Mouse (Mus musculus) right cerebral cortex, adult 2 months (tissue): ENCODE results near the gene Patl2.

Source experiments
- DNase-seq, 2 experiments: peaks; one replicate each; pipeline ENCODE4 v3.0.0; 2021 to 2022; ENCODE audit warnings: low spot score in 2 of 2

Patl2 gene

DNA sequence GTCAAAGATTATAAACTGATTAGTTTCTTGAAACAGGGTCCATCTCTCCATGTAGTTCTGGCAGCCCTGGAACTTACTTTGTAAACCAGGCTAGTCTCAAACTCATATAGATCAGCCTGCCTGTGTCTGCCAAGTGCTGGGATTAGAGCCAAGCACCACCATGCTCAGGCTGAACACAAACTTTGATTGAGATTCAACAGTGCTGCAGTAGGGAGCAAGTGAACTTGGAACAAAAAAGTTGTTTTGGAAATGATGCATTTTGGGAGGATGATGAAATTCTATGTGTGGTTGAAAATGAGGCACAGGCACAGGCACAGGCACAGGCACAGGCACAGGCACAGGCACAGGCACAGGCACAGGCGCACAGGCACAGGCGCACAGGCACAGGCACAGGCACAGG lies 13.8 kb downstream of the Patl2 start:
- peak in 1 of 2 experiments; percentile 16 for DNase-seq

DNA sequence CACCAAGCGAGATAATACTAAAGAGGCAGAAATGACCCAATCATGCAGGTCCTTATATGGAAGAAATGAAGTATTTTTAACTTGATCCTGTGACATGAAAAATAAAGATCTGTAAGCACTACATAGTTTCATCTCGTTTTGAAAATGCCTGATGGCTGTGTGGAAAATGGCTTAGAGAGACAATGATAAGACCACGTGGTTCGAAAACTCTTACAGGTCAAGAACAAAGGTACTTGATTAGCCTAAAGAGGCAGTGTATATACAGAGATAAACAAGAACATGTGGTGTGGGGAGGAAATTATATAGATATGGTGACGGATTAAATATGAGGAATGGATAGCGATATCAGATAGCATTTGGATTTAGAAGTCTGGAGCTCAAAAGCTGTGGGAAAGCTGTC lies 14.7 kb downstream of the Patl2 start:
- DNase-seq = no peak

DNA sequence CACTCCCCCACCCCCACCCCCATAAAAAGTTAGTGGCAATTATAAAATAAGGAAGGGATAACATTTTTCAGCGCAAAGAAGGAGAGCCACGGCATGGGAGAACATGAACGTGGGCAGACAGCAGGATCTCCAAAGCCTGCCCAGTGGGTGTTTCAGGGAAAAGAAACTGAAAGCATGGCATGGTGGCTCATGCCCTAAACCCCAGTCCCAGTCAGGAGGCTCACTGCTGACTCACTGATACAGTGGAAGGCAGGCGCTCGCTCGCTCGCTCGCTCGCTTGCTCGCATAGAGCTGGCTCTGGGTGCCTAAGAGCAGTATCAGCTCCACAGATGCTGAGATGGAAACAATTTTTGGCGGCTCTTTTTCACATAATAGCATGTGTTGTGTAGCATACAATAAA lies 21.7 kb downstream of the Patl2 start:
- DNase-seq = peak in 1 of 2 experiments; percentile 31

DNA sequence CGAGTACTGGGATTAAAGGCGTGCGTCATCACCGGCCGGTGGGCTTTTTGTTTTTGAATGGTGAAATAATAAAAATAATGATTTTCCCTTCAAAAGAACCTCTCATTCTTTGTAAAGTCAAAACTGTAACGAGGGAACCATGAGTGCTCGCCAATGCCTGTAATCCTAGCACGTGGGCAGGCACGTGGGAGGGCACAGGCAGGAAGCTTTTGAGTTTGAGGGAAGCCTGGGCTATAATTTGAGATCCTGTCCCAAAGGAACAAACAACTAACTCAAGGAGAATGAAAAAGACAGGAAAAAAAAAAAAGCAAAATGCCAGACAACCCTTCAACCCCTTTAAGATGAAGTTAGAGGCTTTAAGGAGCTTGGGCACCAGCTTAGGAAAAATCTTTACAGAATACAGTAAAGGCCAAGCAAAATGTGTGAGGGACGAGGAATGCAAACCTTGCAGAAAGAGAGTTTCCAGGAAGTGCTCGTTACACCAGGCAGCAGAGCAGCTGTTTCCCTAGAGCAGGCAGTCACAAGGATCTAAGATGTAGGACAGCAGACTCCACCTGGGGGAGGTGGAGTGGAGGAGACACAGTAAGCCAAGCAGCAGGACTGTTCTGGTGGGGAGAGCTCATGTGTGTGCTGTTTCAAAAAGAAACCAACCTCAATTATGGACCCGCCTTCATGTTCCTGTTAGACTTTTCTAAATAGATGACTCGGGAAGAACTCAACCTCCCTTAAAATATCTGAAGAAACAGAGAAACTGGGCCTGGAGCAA lies 22.4 kb downstream of the Patl2 start:
- DNase-seq = peak; percentile 29 to 44

DNA sequence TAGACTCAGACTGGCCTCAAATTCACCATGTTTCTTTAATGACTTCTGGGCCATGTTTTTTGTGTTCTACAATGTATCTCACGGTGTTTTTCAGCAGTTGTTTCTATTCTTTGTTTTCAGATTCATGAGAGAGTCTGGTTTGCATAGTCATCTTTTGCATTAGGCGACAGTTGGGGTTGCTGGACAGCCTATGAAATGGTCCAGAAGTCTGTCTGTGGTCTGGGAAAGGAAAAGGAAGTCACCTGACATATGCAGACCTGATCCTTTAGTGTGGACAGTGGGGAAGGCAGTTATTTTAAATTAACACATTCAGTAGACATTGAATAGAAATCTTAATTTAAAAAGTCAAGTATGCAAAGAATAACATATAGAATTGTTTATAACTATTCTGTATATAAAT lies 23.5 kb downstream of the Patl2 start:
- DNase-seq = no peak

DNA sequence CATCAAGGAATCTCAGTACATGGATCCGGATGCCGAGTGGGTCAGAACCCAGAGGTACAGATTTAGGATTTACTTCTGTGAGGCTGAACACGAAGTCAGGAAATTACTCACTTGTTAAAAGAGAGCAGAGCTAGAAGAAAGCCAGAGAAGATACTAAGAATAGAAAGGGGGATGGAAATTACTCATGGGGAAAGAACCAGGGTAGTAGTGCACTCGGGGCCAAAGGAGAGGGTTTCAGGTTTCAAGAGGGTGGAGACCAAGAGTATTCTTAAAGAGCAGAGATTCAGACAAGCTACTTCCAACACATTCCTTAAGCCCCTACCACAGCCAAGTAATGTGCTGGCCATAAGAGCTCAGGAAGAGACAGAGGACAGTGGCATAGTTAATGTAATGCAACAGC lies 24.4 kb downstream of the Patl2 start:
- no peak for DNase-seq

DNA sequence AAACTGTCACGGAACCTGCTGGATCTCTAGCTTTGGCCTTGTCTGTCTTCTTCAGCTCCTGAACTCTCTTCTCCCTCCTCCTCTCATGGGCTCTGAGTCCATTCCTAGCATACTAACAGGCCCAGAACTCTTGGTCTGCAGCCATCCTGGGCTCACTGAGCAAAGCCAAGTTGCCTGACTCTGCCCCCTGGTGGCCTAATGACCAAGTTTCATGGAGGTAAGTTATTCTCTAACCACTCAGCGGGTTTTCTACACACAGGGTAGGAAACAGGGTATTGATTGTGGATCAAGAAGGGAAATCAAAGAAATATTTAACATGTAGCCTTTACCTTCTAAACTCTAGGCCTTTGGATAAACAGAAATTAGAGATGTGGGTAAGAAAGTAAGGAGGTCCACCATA lies 25.3 kb downstream of the Patl2 start, which contains the start of gene Trim69:
Gene Trim69 (plus strand): TSS at position 21 of the 400 bp plus-strand sequence.
- DNase-seq = peak; percentile 77 to 79

DNA sequence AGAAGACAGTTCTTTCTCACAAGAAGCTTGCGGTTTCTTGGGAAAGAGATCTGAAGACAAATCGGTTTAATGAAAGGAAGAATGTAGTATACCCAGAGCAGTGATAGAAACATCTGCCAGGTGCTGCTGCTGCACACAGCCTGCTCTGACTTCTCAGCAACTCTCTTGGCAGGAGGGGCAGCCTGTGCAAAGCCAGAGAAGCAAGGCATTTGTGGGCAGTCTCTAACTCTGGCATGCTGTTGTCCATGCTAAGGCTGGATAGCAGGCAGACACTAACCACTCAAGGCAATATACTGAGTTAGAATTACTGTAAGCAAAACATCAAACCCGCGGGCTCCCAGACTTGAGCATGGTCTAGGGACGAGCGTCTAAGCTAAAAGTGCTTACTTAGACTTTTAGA lies 26.3 kb downstream of the Patl2 start:
- DNase-seq = no peak

DNA sequence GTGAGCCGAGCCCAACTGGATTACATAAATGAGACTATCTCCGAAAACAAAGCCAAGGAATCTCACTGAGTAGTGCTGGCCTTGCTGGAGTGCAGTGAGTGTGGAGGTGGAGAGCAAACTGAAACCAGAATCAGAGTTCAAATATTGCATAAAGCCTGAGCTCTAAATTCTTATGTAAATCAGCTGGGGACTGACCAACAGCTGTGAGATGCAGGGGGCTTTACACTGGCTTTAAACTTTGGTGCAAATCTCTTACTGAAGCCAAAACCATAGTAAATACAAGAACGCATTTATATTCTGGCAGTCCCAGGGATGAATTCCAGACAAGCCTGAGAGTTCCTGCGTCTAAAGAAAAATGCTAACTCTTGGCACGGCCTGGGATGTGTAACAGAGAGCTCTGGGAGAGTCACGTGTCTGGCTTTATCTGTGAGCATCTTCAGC lies 27.6 kb downstream of the Patl2 start:
- DNase-seq = no peak

DNA sequence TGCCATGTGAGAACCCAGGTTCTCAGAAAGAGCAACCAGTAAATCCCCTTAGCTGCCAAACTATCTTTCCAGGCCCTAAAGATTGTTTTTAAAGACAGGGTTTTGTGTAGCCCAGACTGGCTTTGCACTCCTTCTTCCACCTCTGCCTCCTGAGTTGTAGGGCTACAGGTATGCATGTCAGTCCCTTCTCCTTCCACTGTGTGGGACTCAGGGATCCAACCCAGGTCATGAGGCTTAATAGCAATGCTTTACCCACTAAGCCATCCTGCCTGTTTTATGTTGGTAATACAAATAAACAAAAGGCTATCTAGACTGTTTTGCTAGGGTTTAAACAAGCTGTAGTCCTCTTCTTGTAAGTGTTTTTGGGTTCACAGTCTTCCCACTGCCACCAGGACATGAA lies 28.4 kb downstream of the Patl2 start:
- DNase-seq = no peak

DNA sequence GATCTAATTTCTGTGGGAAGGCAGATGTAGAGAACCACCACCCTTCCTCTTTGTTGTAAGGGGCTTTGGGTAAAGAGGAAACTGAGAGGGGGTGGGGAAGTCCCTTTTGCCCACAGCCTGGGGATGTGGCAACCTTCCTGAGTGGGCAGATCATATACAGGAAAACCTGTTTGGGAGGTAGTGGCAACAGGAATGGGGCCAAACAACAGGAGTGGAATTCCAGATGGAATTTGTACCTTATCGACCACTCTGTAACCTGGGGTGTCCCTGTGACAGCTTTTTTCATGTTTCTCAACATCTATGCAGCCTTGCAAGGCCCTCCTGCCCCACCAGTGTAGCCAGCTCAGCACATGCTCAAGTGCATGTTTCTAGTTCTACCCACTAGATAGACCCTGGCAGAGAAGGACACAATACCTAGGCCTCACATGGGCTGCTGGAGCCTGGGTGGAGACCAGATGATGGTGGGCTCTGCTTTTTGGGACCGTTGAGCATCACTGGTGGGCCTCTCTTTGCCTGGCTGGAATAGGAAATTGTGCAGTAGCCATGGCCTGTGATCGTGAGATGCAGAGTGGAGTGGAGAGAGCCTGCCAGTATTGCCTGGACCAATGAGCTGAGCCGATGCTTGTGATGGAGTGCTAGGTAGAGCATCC lies 29.8 kb downstream of the Patl2 start:
- DNase-seq = no peak

DNA sequence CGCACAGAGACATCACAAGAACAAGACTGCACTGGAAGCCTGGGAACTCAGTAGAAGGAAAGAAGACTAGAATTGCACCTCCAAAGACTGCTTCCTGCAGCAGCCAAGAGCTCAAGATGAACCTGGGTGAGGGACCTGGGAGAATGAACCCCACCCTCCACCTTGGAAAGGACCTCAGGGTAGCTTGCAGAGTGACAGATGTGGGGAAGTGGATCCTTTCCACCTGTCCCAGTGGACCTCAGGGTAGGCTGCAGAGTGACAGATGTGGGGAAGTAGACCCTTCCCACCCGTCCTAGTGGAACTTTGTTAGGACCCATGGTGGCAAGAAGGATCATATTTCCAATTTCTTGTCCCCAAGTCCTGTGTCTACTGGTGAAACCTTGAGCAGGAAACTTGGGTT lies 30.7 kb downstream of the Patl2 start:
- DNase-seq = no peak

DNA sequence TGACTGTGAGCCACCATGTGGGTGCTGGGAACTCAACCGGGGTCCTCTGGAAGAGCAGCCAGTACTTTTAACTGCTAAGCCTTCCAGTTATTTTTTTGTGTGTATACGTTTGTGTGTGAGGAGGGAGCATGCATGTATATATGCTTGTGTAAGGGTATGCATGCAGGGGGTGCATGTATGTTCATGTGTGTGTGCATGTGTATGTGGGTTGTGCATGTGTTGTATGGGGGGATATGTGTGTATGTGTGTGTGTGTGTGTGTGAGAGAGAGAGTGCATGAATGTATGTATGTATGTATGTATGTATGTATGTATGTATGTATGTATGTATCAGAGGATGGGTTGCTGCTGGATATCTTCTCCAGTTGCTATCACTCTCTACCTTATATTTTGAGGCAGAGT lies 31.5 kb downstream of the Patl2 start:
- no peak for DNase-seq

DNA sequence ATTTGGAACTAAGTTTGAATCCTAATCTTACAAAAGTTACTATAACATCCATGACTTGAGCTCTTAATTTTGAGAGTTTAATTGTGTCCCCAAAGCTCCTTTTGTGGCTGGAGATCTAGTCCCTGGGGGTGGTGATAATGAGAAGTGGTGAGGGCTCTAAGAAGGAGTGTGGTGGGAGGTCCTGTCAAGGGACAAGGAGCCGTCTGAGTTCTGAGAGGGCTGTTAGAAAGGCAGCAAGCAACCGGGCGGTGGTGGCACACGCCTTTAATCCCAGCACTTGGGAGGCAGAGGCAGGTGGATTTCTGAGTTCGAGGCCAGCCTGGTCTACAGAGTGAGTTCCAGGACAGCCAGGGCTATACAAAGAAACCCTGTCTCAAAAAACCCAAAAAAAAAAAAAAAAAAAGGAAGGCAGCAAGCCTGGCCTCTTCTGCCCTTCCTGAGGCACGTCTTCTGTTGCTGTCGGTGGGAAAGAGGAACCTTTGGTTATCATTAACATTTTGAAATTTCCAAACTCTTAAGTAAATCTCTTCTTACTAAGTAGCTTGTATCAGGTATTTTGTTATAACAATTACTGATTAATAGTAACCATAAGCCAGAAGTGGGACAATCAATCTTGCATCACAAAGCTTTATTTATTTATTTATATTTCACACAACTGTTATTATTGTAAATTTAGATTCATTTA lies 32.2 kb downstream of the Patl2 start:
- no peak for DNase-seq

DNA sequence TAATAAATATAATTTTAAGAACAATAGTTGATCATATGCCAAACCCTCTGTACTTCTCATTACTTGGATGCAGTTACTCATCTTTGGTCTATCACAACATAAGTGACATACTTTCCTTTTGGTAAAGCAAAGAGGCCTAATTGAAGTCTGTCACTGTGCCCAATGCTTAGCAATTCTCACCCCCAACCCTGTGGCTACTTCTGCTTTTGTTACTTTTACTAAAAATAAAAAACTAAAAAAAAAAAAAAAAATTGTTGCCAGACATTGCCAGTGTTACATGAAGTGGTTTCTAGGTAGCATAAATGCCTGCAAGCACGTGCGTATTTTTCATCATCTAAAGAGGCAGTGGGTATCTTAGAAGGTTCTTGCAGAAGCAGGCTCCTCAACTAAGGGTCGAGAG lies 33.1 kb downstream of the Patl2 start:
- no peak for DNase-seq

DNA sequence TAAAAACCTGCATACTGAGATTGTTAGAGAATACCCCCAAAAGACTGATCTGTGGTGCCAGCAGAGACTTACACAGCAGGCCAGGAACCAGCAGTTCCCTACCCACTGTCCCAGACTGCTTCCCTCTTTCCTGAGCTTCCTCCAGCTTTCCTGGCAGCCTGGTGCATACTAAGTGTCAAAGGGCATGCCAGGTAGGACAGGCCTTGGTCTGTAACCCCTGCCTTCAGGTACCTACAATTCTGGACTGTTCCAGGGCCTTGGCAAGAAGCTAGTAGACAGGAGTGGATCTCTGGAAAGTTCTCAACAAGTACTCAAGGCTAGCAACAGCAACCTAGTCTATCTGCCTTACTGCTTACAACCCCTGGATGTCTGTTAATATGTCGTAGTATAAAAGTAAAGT lies 34.8 kb downstream of the Patl2 start:
- DNase-seq = no peak

DNA sequence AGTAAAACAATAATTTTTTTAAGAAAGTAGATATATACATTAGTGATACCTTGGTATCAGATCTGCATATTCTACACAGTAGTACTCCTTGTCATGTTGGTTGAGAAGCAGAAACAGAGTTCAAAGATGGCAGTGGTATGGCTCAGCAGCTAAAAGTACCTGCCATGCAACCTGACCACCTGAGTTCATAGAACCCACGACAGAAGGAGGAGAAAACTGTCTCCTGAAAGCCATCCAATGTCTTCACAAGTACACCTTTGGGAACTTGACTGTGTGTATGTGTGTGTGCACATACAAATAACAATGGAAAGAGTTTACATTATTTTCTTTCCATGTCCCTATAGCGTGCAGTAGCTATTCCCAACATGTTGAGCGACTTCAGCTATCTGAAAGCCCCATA lies 36.3 kb downstream of the Patl2 start:
- no peak for DNase-seq

DNA sequence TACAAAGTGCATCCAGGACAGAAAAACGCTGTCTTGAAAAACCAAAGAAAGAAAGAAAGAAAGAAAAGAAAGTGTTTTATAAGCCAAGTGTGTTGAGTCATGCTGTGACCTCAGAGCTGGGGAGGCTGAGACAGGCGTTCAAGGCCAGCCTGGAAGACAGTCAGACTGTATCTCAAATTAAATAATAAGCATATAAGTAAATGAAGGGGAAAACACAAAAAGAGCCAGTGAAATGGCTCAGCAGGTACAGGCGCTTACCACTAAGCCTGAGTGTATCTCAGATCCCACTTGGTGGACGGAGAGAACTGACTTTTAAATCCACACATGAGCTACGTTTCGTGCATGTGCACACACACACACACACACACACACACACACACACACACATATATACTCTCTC lies 36.7 kb downstream of the Patl2 start:
- no peak for DNase-seq

DNA sequence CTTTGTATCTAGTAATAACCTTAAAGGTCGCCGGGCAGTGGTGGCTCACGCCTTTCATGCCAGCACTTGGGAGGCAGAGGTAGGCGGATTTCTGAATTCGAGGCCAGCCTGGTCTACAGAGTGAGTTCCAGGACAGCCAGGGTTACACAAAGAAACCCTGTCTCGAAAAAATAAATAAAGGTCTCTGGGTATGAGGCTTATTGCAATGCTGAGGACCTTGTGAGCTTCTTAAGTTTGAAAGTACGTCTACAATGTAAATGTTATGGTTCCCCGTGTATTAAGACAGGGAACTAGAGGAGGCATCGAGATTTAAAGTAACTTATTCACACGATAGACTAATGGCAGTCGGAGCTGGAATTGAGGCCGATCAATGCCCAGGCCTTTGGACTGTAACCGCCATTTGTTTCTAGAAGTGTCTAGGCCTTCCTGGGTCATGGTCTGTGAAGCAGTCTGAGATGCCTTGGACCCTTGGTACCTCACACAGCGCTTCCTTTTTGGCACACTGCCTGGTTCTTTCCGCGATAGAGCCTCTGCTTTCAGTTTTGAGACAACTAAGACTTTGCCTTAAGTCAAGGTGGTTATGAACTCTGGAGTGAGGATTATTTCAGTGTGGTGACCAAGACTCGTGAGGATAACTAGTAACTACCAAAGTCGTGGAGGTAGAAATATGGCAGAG lies 37.6 kb downstream of the Patl2 start:
- DNase-seq = peak in 1 of 2 experiments; percentile 44

DNA sequence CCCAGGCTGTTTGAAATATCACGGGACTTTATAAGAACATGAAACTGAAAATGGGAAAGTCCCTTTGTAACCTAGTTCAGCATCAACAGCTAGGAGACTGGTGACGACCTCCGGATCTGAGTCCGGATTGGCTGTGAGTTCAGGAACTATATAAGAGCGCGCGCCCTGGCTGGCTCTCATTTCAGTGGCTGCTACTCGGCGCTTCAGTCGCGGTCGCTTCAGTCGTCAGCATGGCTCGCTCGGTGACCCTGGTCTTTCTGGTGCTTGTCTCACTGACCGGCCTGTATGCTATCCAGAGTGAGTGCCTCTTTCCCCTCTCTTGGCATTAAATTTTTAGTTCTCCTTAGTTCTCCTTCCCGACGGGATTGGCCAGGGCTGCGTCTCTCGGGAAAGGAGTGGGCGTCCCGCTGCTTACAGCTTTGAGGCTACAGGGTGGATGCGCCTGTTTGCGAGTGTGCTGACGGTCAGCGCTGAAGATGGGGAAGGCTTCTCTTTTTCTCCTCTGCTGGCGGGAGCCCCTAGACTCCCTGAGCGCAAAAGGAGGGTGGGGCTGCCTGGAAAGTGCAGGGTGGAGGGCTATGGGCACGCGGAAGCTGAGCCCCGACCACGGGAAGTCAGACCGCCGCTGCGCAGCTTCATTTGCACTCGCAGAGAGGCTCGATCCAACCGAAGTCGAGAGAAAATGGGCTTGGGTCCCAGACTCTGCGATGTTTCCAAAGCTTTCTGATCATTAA lies 38.3 kb downstream of the Patl2 start, which contains the start of gene B2m:
Gene B2m (plus strand): TSS at position 179 of the 734 bp plus-strand sequence.
- peak; percentile 94 to 98 for DNase-seq

DNA sequence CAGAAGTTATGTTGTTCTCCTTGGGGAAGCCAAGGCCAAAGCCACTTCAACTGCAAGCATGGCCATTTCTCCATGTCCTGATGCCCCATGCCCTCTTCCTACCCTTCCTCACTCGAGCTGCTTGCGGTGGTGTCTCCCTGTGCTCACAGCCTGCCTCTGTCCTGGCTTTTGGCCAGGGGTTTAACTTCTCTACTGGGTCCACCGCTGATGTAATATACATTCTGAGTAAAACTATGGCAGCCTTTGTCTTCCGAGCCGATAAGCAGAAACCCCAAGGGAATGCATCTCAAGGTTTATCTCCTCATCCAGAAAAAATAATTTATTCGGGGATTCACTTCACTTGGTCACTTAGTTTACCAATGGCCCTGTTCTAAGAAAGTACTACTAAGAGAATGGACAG lies 39.3 kb downstream of the Patl2 start:
- no peak for DNase-seq
